Mouse (Mus musculus) urinary bladder, adult 2 months (tissue): ENCODE results near the gene Cmc2. TPM values are rescaled to one million over a fixed set of nuclear protein-coding genes. Genes with fewer than 3 reads are reported as not detected.

Experiments
- DNase-seq: peaks from one replicate; pipeline ENCODE4 v3.0.0; 2022; ENCODE audit warnings: low spot score
- polyA plus RNA-seq: library from polyadenylated mRNA; depleted of rRNA; stranded (reverse); fragments of >200 nt; gene quantifications from 2 replicates; pipeline ENCODE4 v1.2.3, GENCODE M21; 2012; rRNA removed

Gene Cmc2
- polyA plus RNA-seq, 1 experiment = 10.1 TPM

GRCm38 (mm10) chr8:116848042-116848441 is 73.2 kb downstream of the Cmc2 start:
- no peak for DNase-seq

- no peak for DNase-seq
These were observed 78.6 kb downstream of the Cmc2 start for GRCm38 (mm10) chr8:116842678-116843077.

Other genes with a start within 250 kb of the Cmc2 start
- 1.0 and 2.1 TPM in 2 replicates for gene Cdyl2, start 188.5 kb downstream of the Cmc2 start, polyA plus RNA-seq
- gene Cenpn, start 275 bp upstream of the Cmc2 start, polyA plus RNA-seq = 2.2 and 2.8 TPM in 2 replicates
- gene Atmin, start 21.9 kb upstream of the Cmc2 start, polyA plus RNA-seq = 11.2 and 13.4 TPM in 2 replicates
- gene 1700030J22Rik, start 57.5 kb upstream of the Cmc2 start, polyA plus RNA-seq = 0.47 TPM in 2 replicates
- 60.5 and 70.1 TPM in 2 replicates for gene Gcsh, start 72.1 kb upstream of the Cmc2 start, polyA plus RNA-seq
- 0.07 and 0.09 TPM in 2 replicates for gene Pkd1l2, start 161.0 kb upstream of the Cmc2 start, polyA plus RNA-seq
- 0.21 and 0.25 TPM in 2 replicates for gene Bco1, start 174.4 kb upstream of the Cmc2 start, polyA plus RNA-seq
- 8.2 and 9.5 TPM in 2 replicates for gene Gan, start 236.7 kb upstream of the Cmc2 start, polyA plus RNA-seq